ENCODE assay signal across 16 mouse cellular contexts in genomic region chr13:107718973-107719620, GRCm38 (mm10).
DNase-seq lines count a peak whose midpoint lies in the region; ATAC-seq and TF ChIP-seq lines count a peak whose summit lies in the region.
"Had no signal": no experiment of that assay in that cellular context is flagged by ENCODE, and none has a peak within 500 bp of the region (broad histone marks: within the 10 kb centered on the region; RNA-seq: fewer than 3 reads in every experiment).

No protein-coding gene starts in this region.

- no peaks in the 10 kb centered on the region for H3K9me3 ChIP-seq in lung, embryonic 14.5 days (ENCODE audit: low read depth, low read length)
- no peaks in the 10 kb centered on the region for H3K9me3 ChIP-seq in embryonic facial prominence, embryonic 13.5 days
- peaks cover 2% of the 10 kb centered on the region; the same call in 1 of the 2 replicates for H3K9me3 ChIP-seq in hindbrain, embryonic 16.5 days (ENCODE audit: control insufficient read depth, low read length)
- H3K9me3 ChIP-seq: heart, embryonic 15.5 days; intestine, embryonic 15.5 days had no signal

- WGBS in lung, embryonic 14.5 days, result 26% methylated on average over 14 of the region's 14 CpGs
- 17% methylated on average over 14 of the region's 14 CpGs for WGBS in embryonic facial prominence, embryonic 13.5 days
- WGBS in hindbrain, embryonic 16.5 days, result 32% methylated on average over 14 of the region's 14 CpGs

- H3K4me2 ChIP-seq in lung, embryonic 14.5 days, result no peak overlapping the region
- peak overlapping the region; percentile 35 for H3K4me2 ChIP-seq in embryonic facial prominence, embryonic 13.5 days
- no peak overlapping the region for H3K4me2 ChIP-seq in hindbrain, embryonic 16.5 days (ENCODE audit: low read length)
- H3K4me2 ChIP-seq: heart, embryonic 15.5 days; intestine, embryonic 15.5 days; liver, embryonic 11.5 days had no signal

- no peak overlapping the region for H3K27ac ChIP-seq in lung, embryonic 14.5 days (ENCODE audit: low read depth)
- peak overlapping the region; percentile 57 for H3K27ac ChIP-seq in embryonic facial prominence, embryonic 13.5 days
- no peak overlapping the region for H3K27ac ChIP-seq in hindbrain, embryonic 16.5 days (ENCODE audit: low read depth, low read length)
- H3K27ac ChIP-seq: heart, embryonic 15.5 days; intestine, embryonic 15.5 days had no signal

- peak; percentile 64 for ATAC-seq in lung, embryonic 14.5 days (ENCODE audit: insufficient read depth)
- ATAC-seq in embryonic facial prominence, embryonic 13.5 days (ENCODE audit: insufficient number of reproducible peaks, insufficient read depth, low FRiP score, low TSS enrichment, low read depth), result peak; percentile 43; the same call in 1 of the 2 replicates
- ATAC-seq in hindbrain, embryonic 16.5 days, result peak; percentile 71
- ATAC-seq: activated CD4-positive, CD25-positive, alpha-beta regulatory T cell, adult 4 months; intestine, embryonic 15.5 days had no signal

- H3K4me1 ChIP-seq in lung, embryonic 14.5 days (ENCODE audit: insufficient read depth), result 0 out of 2 replicates have a peak, but pooled peaks cover 9% of the 10 kb centered on the region
- peaks cover 13% of the 10 kb centered on the region for H3K4me1 ChIP-seq in embryonic facial prominence, embryonic 13.5 days
- no peaks in the 10 kb centered on the region for H3K4me1 ChIP-seq in hindbrain, embryonic 16.5 days (ENCODE audit: control insufficient read depth, insufficient read depth, low read depth, low read length)
- H3K4me1 ChIP-seq: heart, embryonic 15.5 days; intestine, embryonic 15.5 days had no signal

- no peak for TF ChIP-seq CTCF in lung, embryonic 14.5 days (IDR thresholded peaks at IDR 0.05; ENCODE audit: low read depth)

- DNase-seq in lung, embryonic 14.5 days, result peak; percentile 61
- DNase-seq in lung, postnatal 36 days, result no peak
- no peak for DNase-seq in layer of hippocampus, postnatal 36 days
- DNase-seq in c-Kit-positive CD71-positive TER-119-positive erythroid progenitor cells, embryonic 14.5 days (ENCODE audit: low spot score), result no peak
- no peak for DNase-seq in gastrocnemius, postnatal 4 days (ENCODE audit: low spot score in 2 of 2)
- DNase-seq: cerebellum, adult 2 months; kidney, postnatal 4 days; lung, postnatal 14 days; right cerebral cortex, postnatal 25 days; thymus, postnatal 14 days had no signal

- no peak overlapping the region for H3K9ac ChIP-seq in lung, embryonic 14.5 days
- H3K9ac ChIP-seq in embryonic facial prominence, embryonic 13.5 days, result no peak overlapping the region
- no peak overlapping the region for H3K9ac ChIP-seq in hindbrain, embryonic 16.5 days (ENCODE audit: low read depth, low read length)
- H3K9ac ChIP-seq: heart, embryonic 15.5 days; intestine, embryonic 15.5 days had no signal

- H3K27me3 ChIP-seq in lung, embryonic 14.5 days (ENCODE audit: insufficient read depth, low read length), result no peaks in the 10 kb centered on the region
- H3K27me3 ChIP-seq in embryonic facial prominence, embryonic 13.5 days, result no peaks in the 10 kb centered on the region
- H3K27me3 ChIP-seq in hindbrain, embryonic 16.5 days (replicated peaks; ENCODE audit: control insufficient read depth, insufficient read depth, low read length), result no peaks in the 10 kb centered on the region
- H3K27me3 ChIP-seq: heart, embryonic 15.5 days; intestine, embryonic 15.5 days had no signal

- no peak overlapping the region for H3K4me3 ChIP-seq in lung, embryonic 14.5 days (ENCODE audit: low read depth, low read length)
- H3K4me3 ChIP-seq in embryonic facial prominence, embryonic 13.5 days, result no peak overlapping the region
- H3K4me3 ChIP-seq in hindbrain, embryonic 16.5 days (ENCODE audit: low read length), result no peak overlapping the region
- H3K4me3 ChIP-seq: heart, embryonic 15.5 days; intestine, embryonic 15.5 days had no signal

- no peaks in the 10 kb centered on the region for H3K36me3 ChIP-seq in lung, embryonic 14.5 days (ENCODE audit: insufficient read depth)
- no peaks in the 10 kb centered on the region for H3K36me3 ChIP-seq in embryonic facial prominence, embryonic 13.5 days
- no peaks in the 10 kb centered on the region for H3K36me3 ChIP-seq in hindbrain, embryonic 16.5 days (ENCODE audit: control insufficient read depth, insufficient read depth, low read length)
- H3K36me3 ChIP-seq: heart, embryonic 15.5 days; intestine, embryonic 15.5 days had no signal
